Mouse (Mus musculus): ENCODE measurements at regions not wholly inside any gene's neighbourhood (a gene's known extent, or its start where the extent isn't known, plus 50 kb on each side); places are given as distances from the start of the nearest gene placed in this dataset.

DNA sequence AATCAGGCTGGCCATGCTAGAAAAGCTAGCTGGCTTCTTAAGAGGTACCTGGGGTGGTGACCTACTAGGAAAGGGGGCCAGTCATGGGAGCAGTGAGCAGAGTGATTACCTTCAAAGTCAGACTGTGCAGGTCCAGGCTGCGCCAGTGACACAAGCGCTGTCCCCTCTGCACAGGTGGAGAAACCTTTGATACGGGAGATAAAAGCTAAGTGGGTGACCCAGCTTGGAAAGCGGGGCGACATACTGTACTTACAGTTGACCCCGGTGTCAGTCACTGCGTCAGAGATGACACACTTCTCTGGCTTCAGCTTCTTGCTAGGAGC lies 54.7 kb upstream of the 1700024P04Rik start:
- TF ChIP-seq EP300 (IDR thresholded peaks at IDR 0.05; ENCODE audit: low read depth) (no peak), CTCF (IDR thresholded peaks at IDR 0.05; ENCODE audit: low read depth) (no peak)
